Mouse (Mus musculus) liver, embryonic 13.5 days (tissue): ENCODE measurements at regions not wholly inside any gene's neighbourhood (a gene's known extent, or its start where the extent isn't known, plus 50 kb on each side); places are given as distances from the start of the nearest gene placed in this dataset.
"Not testable (repeated sequence)": the region's sequence is repeated elsewhere in the genome, so short reads cannot be mapped to it uniquely, and the experiment has no call there.

Source experiments
- ATAC-seq: fragments of 200-750 bp; cut with Nextera tagmentation; 2 replicates; pipeline ENCODE4 v1.8.0; 2017; ENCODE audit warnings: low read depth, mild to moderate bottlenecking, moderate number of reproducible peaks, moderate library complexity
- DNase-seq: peaks from one replicate; pipeline ENCODE4 v3.0.0; 2022
- H3K27ac ChIP-seq: fragments of 300-500 bp; sonication (generic); 2 replicates; pipeline ENCODE4 v1.5.1; 2015; ENCODE audit warnings: moderate library complexity, mild to moderate bottlenecking, inconsistent platforms
- H3K27me3 ChIP-seq: fragments of 300-500 bp; sonication (generic); 2 replicates; pipeline ENCODE4 v1.6.1; 2015; ENCODE audit warnings: mild to moderate bottlenecking, inconsistent platforms
- H3K36me3 ChIP-seq: fragments of 300-500 bp; sonication (generic); 2 replicates; pipeline ENCODE4 v1.6.1; 2015; ENCODE audit warnings: mild to moderate bottlenecking, inconsistent platforms
- H3K4me1 ChIP-seq: fragments of 300-500 bp; sonication (generic); replicated peaks from 2 replicates; pipeline ENCODE4 v1.6.1; 2015; ENCODE audit warnings: inconsistent platforms
- H3K4me2 ChIP-seq: fragments of 300-500 bp; sonication (generic); 2 replicates; pipeline ENCODE4 v1.6.1; 2015; ENCODE audit warnings: inconsistent platforms, mild to moderate bottlenecking, moderate library complexity
- H3K4me3 ChIP-seq: fragments of 300-500 bp; sonication (generic); replicated peaks from 2 replicates; pipeline ENCODE4 v1.5.1; 2015; ENCODE audit warnings: mild to moderate bottlenecking, inconsistent platforms
- H3K9ac ChIP-seq: fragments of 300-500 bp; sonication (generic); 2 replicates; pipeline ENCODE4 v1.6.1; 2015; ENCODE audit warnings: mild to moderate bottlenecking, inconsistent platforms
- H3K9me3 ChIP-seq: fragments of 300-500 bp; sonication (generic); replicated peaks from 2 replicates; pipeline ENCODE4 v1.6.1; 2016; ENCODE audit warnings: inconsistent platforms
- WGBS: fragments of 180-500 bp; shearing (Covaris S2); methylation state at CpG from one replicate; pipeline ENCODE4 v1.1.7; 2015; ENCODE audit not compliant: insufficient replicate concordance; 5-methylcytosine and 5-hydroxymethylcytosine counted together

DNA sequence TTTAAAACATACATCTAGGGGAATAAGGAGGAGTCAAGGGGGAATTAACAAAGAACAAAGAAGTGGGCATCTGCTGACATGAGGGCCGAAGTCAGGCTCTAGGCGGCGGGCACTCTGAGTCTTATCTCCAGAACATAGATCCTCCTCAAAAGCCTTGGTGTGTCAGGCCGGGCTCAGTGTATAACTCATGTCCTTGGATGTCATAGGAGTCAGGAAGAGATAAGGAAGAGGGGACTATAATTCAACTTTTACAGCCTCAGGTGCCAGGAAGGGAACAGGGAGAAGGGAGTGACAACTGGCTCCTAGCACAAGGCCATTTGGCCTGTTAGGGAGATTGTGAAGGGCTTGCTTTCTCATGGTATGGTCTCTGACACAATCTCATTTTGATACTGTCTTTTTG is 185.9 kb upstream of the Ube2e2 start:
- not testable (repeated sequence) for H3K4me3 ChIP-seq, H3K27ac ChIP-seq, H3K9me3 ChIP-seq, H3K4me2 ChIP-seq, H3K36me3 ChIP-seq, H3K9ac ChIP-seq, DNase-seq, ATAC-seq, H3K4me1 ChIP-seq, H3K27me3 ChIP-seq
- 76% methylated on average over 4 of the region's 4 CpGs for WGBS

- no peaks in the 10 kb centered on the region for H3K27me3 ChIP-seq
- H3K4me1 ChIP-seq: no peaks in the 10 kb centered on the region
- H3K9me3 ChIP-seq: no peaks in the 10 kb centered on the region
- H3K36me3 ChIP-seq: no peaks in the 10 kb centered on the region
- 3% methylated on average over 49 of the region's 49 CpGs for WGBS
- peak overlapping the region; percentile 50 for H3K4me2 ChIP-seq
- no peak overlapping the region for H3K27ac ChIP-seq
- no peak for DNase-seq
- 0 out of 2 replicates have a peak overlapping the region, but pooled peaks have one; percentile 15 for H3K9ac ChIP-seq
- no peak for ATAC-seq
- peak overlapping the region; percentile 17 for H3K4me3 ChIP-seq
Observed at GRCm38 (mm10) chr14:19041984-19042760, 148.1 kb upstream of the Ube2e2 start.

DNA sequence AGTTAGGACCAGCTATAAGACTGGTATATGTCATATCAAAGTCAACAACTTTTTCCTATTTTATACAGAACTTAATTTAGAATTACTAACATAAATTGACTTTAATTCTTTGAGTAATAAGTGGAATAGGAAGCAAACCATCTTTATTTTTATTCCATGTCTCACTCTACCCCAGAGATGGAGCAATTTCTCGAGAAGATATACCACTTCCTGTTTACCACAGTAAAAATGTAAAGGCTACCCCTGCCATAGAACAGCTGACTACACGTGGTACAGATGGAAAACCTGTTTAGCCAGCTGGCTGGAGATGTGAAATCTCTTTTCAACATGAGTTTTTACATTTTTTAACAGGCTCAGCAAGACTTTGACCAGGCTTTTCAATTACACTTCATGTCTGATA is 126.0 kb upstream of the Ube2e2 start:
- Histone ChIP-seq H3K4me3 (no peak overlapping the region), H3K4me1 (no peaks in the 10 kb centered on the region), H3K27ac (no peak overlapping the region), H3K27me3 (no peaks in the 10 kb centered on the region), H3K36me3 (no peaks in the 10 kb centered on the region), H3K4me2 (no peak overlapping the region), H3K9ac (no peak overlapping the region), H3K9me3 (no peaks in the 10 kb centered on the region)
- no peak for ATAC-seq
- WGBS: 13% methylated on average over 2 of the region's 2 CpGs
- DNase-seq: no peak

GRCm38 (mm10) chr14:19015406-19015805 is 121.3 kb upstream of the Ube2e2 start:
- no peaks in the 10 kb centered on the region for H3K4me1 ChIP-seq
- DNase-seq (no peak), ATAC-seq (no peak)
- H3K4me3 ChIP-seq: no peak overlapping the region
- H3K9me3 ChIP-seq: no peaks in the 10 kb centered on the region
- no peak overlapping the region for H3K4me2 ChIP-seq
- no peak overlapping the region for H3K27ac ChIP-seq
- no peaks in the 10 kb centered on the region for H3K36me3 ChIP-seq
- H3K27me3 ChIP-seq: no peaks in the 10 kb centered on the region
- H3K9ac ChIP-seq: no peak overlapping the region
- WGBS: 34% methylated on average over 4 of the region's 4 CpGs

DNA sequence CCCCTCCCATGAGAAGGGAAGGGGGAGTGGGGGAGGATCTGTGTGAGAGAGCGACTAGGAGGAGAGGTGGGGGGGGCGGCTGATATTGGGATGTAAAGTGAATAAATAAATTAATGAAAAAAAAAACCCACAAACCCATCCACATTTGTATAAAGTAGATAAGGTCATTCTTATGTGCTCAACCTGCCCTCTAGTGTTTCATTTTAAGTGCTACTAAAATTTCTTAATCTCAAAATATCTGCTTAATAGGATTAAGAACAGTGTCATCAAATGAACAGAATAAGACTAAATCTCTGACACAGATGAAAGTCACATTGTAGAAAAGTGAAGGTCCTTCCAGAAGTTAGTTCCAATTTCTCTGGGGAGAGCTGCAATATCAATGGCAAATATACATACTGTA is 119.5 kb upstream of the Ube2e2 start:
- H3K9me3 ChIP-seq, DNase-seq, H3K27me3 ChIP-seq, H3K4me3 ChIP-seq, H3K4me1 ChIP-seq, H3K4me2 ChIP-seq, ATAC-seq, H3K36me3 ChIP-seq, H3K27ac ChIP-seq, H3K9ac ChIP-seq: not testable (repeated sequence)
- 62% methylated on average over 2 of the region's 2 CpGs for WGBS

GRCm38 (mm10) chr14:18983901-18984300 is 89.8 kb upstream of the Ube2e2 start:
- H3K36me3 ChIP-seq: no peaks in the 10 kb centered on the region
- H3K4me1 ChIP-seq: no peaks in the 10 kb centered on the region
- DNase-seq (no peak), ATAC-seq (no peak)
- H3K27ac ChIP-seq: no peak overlapping the region
- H3K27me3 ChIP-seq: no peaks in the 10 kb centered on the region
- no peak overlapping the region for H3K4me3 ChIP-seq
- WGBS: 65% methylated on average over 3 of the region's 3 CpGs
- no peaks in the 10 kb centered on the region for H3K9me3 ChIP-seq
- no peak overlapping the region for H3K4me2 ChIP-seq
- no peak overlapping the region for H3K9ac ChIP-seq

DNA sequence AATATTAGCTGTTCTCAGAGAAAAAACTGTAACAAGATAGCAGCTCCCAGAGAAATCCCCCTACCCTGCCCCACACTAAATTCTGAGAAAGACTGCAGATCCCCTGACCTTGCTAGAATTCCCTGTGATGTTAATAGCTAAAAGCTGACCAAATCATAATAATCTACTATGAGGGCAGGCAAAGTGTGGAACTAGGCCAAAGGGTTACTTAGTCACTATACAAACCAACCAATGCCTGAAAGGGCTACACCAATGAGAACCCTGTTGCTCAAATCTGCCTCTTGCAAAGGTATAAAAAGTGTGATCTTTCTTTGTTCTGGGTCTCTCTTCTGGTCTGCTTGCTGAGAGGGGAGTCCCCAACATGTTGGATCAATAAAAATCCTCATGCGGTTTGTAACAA is 69.8 kb upstream of the Ube2e2 start:
- H3K4me3 ChIP-seq: no peak overlapping the region
- H3K9me3 ChIP-seq: no peaks in the 10 kb centered on the region
- DNase-seq: no peak
- no peaks in the 10 kb centered on the region for H3K36me3 ChIP-seq
- no peaks in the 10 kb centered on the region for H3K4me1 ChIP-seq
- ATAC-seq: no peak
- H3K27ac ChIP-seq: no peak overlapping the region
- no peak overlapping the region for H3K9ac ChIP-seq
- WGBS: 73% methylated on average over 1 of the region's 1 CpGs
- H3K4me2 ChIP-seq: no peak overlapping the region
- no peaks in the 10 kb centered on the region for H3K27me3 ChIP-seq

- no peak for DNase-seq
- no peaks in the 10 kb centered on the region for H3K4me1 ChIP-seq
Observed at GRCm38 (mm10) chr14:18963287-18963686, 69.2 kb upstream of the Ube2e2 start.

More at GRCm38 (mm10) chr14:18963287-18963686, 69.2 kb upstream of the Ube2e2 start:
- WGBS: 64% methylated on average over 2 of the region's 2 CpGs
- Histone ChIP-seq H3K4me3 (no peak overlapping the region), H3K27ac (no peak overlapping the region), H3K36me3 (no peaks in the 10 kb centered on the region), H3K9me3 (no peaks in the 10 kb centered on the region), H3K9ac (no peak overlapping the region), H3K4me2 (no peak overlapping the region), H3K27me3 (no peaks in the 10 kb centered on the region)
- ATAC-seq: peak; percentile 43; the same call in 1 of the 2 replicates
